Mouse (Mus musculus) cortical plate, adult 2 months (tissue): ENCODE data around the gene Itga9. TPM values are rescaled to one million over a fixed set of nuclear protein-coding genes. Genes with fewer than 3 reads are reported as not detected.
A peak's percentile ranks its signal among the peaks of the same experiment; 100 is the strongest.

ENCODE experiments used
- H3K27ac ChIP-seq: fragments of 200-500 bp; 2 replicates; pipeline ENCODE4 v1.5.1; 2012; ENCODE audit warnings: low read length, control low read depth, inconsistent platforms; ENCODE audit not compliant: insufficient read depth
- H3K4me1 ChIP-seq: fragments of 200-500 bp; 2 replicates; pipeline ENCODE4 v1.6.1; 2011; ENCODE audit warnings: low read length; ENCODE audit not compliant: control insufficient read depth, insufficient read depth
- H3K4me3 ChIP-seq: fragments of 200-500 bp; 2 replicates; pipeline ENCODE4 v1.5.1; 2011; ENCODE audit warnings: mild to moderate bottlenecking, low read length, control low read depth; ENCODE audit not compliant: insufficient read depth
- CTCF ChIP-seq: fragments of 200-500 bp; IDR thresholded peaks from 2 replicates; pipeline ENCODE4 v1.5.1; 2011; ENCODE audit warnings: mild to moderate bottlenecking, control low read depth, low read length; ENCODE audit not compliant: insufficient read depth; ENCODE audit errors: extremely low read depth
- POLR2A ChIP-seq: fragments of 200-500 bp; IDR thresholded peaks from 2 replicates; pipeline ENCODE4 v1.6.1; 2011; ENCODE audit warnings: mild to moderate bottlenecking, low read length, control low read depth; ENCODE audit not compliant: insufficient read depth; ENCODE audit errors: extremely low read depth
- polyA plus RNA-seq: library from polyadenylated mRNA; depleted of rRNA; stranded (reverse); fragments of >200 nt; gene quantifications from 2 replicates; pipeline ENCODE4 v1.2.3, GENCODE M21; 2012

Itga9 gene
- polyA plus RNA-seq, 1 experiment, result 2.5 TPM

DNA sequence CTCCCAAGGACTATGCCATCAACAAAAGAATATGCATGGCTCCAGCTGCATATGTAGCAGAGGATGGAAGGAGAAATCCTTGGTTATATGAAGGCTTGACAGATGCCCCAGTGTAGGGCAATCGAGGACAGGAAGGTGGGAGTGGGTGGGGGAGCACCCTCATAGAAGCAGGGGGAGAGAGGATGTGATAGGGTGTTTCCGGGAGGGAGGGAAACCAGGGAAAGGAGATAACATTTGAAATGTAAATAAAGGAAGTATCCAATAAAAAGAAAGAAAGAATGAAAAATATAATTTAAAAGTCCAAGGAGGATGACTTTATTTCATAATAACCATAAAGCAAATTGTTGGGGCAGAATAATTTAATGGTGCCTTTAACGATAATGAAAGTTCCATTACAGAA is 307.1 kb downstream of the Itga9 start:
- Histone ChIP-seq H3K4me3 (no peak overlapping the region), H3K4me1 (no peaks in the 10 kb centered on the region), H3K27ac (no peak overlapping the region)
- no peak for TF ChIP-seq CTCF
- no peak for TF ChIP-seq POLR2A

- no peak for TF ChIP-seq CTCF
- TF ChIP-seq POLR2A, result no peak
- Histone ChIP-seq H3K27ac (no peak overlapping the region), H3K4me1 (no peaks in the 10 kb centered on the region)
Measured at GRCm38 (mm10) chr9:118914589-118914988, 308.1 kb downstream of the Itga9 start.

DNA sequence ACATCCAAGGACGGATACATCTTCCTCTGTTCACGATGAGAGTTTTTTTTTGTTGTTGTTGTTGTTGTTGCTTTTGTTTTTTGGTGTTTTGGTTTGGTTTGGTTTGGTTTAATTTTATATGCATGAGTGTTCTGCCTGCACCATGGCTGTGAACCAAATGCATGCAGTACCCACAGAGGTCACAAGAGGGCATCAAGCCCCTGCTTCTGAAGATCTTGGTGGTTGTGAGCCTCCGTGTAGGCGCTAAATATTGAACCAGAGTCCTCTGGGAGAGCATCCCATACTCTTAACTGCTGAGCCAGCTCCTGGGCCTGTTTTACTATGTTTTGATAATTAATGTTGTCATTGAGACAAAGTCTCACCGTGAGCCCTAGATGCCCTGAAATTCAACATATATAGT is 308.8 kb downstream of the Itga9 start:
- Histone ChIP-seq H3K4me1 (no peaks in the 10 kb centered on the region), H3K27ac (no peak overlapping the region), H3K4me3 (no peak overlapping the region)
- TF ChIP-seq POLR2A (no peak), CTCF (peak; percentile 65)

More at GRCm38 (mm10) chr9:118914589-118914988, 308.1 kb downstream of the Itga9 start:
- H3K4me3 ChIP-seq, result no peak overlapping the region

DNA sequence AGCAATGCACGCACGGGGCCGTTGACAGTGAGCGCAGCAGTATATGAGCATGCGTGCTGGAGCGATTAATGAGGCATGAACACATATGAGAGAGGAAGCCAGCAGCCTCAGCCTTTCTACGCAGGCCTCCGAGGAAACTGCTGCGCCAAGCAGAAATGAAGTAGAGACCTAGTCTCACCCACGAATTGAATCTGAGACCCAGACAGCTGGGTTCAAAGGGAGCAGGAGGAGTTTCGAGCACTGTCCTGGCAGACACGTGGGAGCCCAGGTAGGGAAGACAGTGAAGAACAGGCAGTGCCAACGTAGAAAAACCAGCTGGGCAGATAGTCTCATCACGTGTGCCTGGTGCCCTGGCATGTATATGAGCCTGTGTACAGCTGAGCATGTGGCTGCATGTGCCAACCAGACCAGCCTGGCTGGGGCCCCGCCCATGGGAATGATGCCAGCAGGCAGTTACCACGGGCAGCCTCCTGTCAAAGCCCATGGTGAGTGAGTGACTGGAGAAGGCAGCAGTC is 313.2 kb downstream of the Itga9 start:
- no peak overlapping the region for H3K27ac ChIP-seq
- peaks cover 6% of the 10 kb centered on the region for H3K4me1 ChIP-seq
- no peak overlapping the region for H3K4me3 ChIP-seq
- TF ChIP-seq POLR2A (0 out of 2 replicates have a peak, but pooled peaks have one; percentile 17), CTCF (no peak)

DNA sequence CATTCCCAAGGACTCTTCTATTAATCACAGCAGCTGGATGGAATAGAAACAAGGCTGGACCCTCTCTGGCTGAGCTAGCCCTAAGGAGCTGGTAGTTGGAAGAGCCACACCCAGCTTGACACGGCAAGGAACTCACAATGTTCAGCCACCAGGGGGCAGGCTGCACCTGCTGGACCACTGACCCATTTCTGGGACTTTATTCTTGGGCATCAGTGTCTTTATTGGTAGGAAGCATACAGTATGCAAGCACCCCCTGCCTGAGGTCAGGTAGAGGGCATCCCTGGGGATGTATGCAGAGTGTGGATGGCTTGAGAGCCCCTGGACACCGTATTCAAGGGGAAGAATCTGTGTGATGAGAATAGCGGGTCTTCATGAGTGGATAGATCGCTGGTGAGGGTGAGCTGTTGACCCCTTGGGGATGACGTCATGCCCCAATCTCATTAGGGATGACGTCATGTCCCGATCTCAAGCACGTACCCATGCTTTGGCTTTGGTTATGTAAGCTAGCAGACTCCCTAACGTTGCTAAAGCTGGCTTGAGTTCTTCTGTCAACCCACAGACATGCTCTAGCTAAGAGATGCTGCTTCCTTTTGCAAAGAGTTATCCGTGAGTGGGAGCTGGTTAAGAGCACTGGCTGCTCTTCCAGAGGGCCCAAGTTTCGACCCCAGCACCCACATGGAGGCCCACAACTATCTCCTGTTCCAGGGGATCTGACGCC is 314.5 kb downstream of the Itga9 start:
- peak; percentile 58; the same call in 1 of the 2 replicates for TF ChIP-seq POLR2A
- TF ChIP-seq CTCF, result peak; percentile 93
- H3K4me1 ChIP-seq, result peaks cover 6% of the 10 kb centered on the region
- H3K27ac ChIP-seq, result peak overlapping the region; percentile 12
- H3K4me3 ChIP-seq, result no peak overlapping the region

- TF ChIP-seq CTCF (no peak), POLR2A (no peak)
- Histone ChIP-seq H3K27ac (no peak overlapping the region), H3K4me3 (no peak overlapping the region), H3K4me1 (peaks cover 6% of the 10 kb centered on the region)
Measured at GRCm38 (mm10) chr9:118921926-118922325, 315.4 kb downstream of the Itga9 start.

DNA sequence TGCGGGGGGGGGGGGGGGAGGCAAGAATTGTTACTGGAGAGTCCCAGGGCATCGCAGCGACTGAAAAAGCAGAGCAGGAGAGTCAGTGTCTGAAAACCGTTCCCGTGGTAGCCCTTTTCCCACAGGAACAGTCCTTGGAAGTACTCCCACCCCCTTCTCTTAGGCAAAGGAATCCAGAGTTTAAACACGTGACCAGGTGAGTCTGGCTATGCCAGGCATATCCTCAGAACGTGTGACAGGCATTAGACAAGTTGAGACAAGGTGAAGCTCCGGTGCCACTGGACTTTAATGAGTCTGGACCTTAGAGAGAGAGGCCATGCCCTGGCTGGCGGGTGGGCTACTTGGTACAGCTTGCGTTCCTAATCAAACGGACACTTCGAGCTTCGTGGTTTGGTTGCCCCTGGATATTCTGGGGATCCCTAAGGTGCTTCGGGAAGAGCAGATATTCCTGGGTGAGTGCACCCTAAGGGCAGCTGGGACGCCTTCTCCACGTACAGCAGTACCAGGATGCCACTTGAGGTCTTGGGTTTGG is 318.1 kb downstream of the Itga9 start:
- peak overlapping the region; percentile 90; the same call in 1 of the 2 replicates for H3K4me3 ChIP-seq
- no peak for TF ChIP-seq CTCF
- TF ChIP-seq POLR2A, result no peak
- H3K27ac ChIP-seq, result no peak overlapping the region
- peaks cover 6% of the 10 kb centered on the region for H3K4me1 ChIP-seq

DNA sequence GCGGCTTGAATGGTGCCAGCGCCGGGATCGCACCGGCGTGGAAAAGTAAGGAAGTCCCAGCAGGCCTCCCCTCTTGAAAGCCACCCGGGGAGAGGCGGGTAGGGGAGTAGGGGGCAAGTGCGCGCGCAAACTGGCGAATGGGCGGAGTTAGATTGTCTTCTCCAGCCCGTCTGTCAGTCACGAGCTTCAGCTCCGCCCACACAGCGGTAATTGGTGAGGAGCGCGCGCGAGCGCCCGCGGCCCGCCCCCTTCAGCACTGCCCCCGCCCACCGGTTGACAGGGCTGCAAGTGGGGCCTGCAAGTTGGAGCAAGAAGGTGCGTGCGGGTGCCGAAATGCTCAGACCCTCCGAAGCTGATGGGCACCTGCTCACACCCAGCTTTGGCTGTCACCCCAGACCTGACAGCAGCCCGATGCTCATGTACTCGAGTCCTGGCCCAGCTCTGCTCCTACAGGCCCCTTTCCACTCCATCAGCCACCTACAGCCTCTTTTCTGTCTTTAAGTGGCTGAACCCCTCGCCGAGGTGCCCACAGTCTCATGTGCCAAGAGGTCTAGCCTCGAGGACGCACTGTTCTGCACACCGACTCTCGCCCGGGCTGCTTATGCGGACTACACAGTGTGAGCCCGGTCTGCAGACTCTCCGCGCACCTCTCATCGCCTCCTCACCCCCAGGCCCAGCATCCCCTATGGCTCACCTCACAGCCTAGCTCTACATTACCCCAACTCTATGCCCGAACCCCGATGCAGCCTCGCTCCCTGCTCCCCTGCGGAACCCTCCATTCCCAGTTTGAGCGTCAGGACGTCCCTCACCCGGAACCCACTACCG is 319.0 kb downstream of the Itga9 start:
- peak overlapping the region; percentile 93 for H3K27ac ChIP-seq

DNA sequence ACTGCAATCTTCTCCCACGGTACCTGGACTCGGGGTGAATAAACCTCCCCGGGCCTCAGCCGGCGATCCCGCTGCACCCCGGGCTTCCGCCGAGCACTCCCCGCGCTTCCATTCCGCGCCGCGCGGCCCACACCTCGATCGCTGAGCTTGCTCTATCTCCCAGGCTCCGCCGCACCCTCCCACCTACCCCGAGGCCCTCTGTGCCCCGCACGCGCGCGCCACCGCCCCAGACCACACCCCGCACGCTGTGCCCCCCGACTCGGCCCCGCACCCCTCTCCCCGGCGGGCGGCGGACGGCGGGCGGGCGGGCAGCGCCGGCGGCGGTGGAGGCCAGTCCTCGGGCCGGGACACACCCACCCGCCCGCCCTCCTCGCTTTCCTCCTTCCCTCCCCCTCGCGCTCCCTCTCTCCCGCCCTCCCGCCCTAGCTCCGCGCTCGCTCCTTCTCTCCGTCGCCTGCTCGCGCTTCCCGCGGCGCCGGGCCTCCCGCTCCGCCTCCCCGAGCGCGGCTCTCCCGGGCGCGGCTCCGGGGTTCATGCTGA is 319.7 kb downstream of the Itga9 start, which contains the start of gene Ctdspl:
TSS of gene Ctdspl (plus strand) at position 343 of the 540 bp plus-strand sequence.
- H3K4me3 ChIP-seq, result peak within 1 kb of the TSS; percentile 90
- H3K4me1 ChIP-seq, result peaks cover 3% of the 10 kb centered on the region; the same call in 1 of the 2 replicates
- peak within 1 kb of the TSS; percentile 93 for H3K27ac ChIP-seq
- no peak for TF ChIP-seq CTCF
- TF ChIP-seq POLR2A, result no peak

More for the DNA sequence above, 319.0 kb downstream of the Itga9 start:
- TF ChIP-seq CTCF (no peak), POLR2A (peak; percentile 87)
- Histone ChIP-seq H3K4me3 (peak overlapping the region; percentile 90), H3K4me1 (peaks cover 6% of the 10 kb centered on the region)

GRCm38 (mm10) chr9:118926688-118927321 is 320.3 kb downstream of the Itga9 start:
- Histone ChIP-seq H3K27ac (peak overlapping the region; percentile 47), H3K4me1 (no peaks in the 10 kb centered on the region; the same call in 1 of the 2 replicates), H3K4me3 (peak overlapping the region; percentile 90)
- TF ChIP-seq POLR2A (0 out of 2 replicates have a peak, but pooled peaks have one; percentile 31), CTCF (no peak)
